Mouse (Mus musculus): ENCODE results near the gene Hbb-bt. TPM values are rescaled to one million over a fixed set of nuclear protein-coding genes. Genes with fewer than 3 reads are reported as not detected.
"Not testable (repeated sequence)": the region's sequence is repeated elsewhere in the genome, so short reads cannot be mapped to it uniquely, and the experiment has no call there.

Gene Hbb-bt
- total RNA-seq (2014; fragmentation: Nextera tagmentation), result not detected in 2 replicates
- not detected in 2 replicates for total RNA-seq (2017)

- no peak for ATAC-seq (replicated peaks; ENCODE audit: poor library complexity, severe bottlenecking)
These were observed at the start of gene Hbb-bt for GRCm38 (mm10) chr7:103813766-103814165. Gene Hbb-bt, minus strand, starts transcription at chr7:103813996.

- ATAC-seq (replicated peaks; ENCODE audit: poor library complexity, severe bottlenecking), result peak; percentile 75
These were observed 47.7 kb upstream of the Hbb-bt start for GRCm38 (mm10) chr7:103861531-103861930.

- ATAC-seq (replicated peaks; ENCODE audit: poor library complexity, severe bottlenecking), result peak; percentile 98
These were observed 47.1 kb upstream of the Hbb-bt start for GRCm38 (mm10) chr7:103860855-103861254.

- ATAC-seq (replicated peaks; ENCODE audit: poor library complexity, severe bottlenecking), result no peak
These were observed 45.3 kb upstream of the Hbb-bt start for GRCm38 (mm10) chr7:103859076-103859475.

GRCm38 (mm10) chr7:103854669-103855068 is 40.9 kb upstream of the Hbb-bt start:
- no peak for ATAC-seq (replicated peaks; ENCODE audit: poor library complexity, severe bottlenecking)

GRCm38 (mm10) chr7:103853090-103853489 is 39.3 kb upstream of the Hbb-bt start, which contains the start of gene Hbb-y:
Gene Hbb-y, minus strand, starts transcription at chr7:103853216.
- ATAC-seq (replicated peaks; ENCODE audit: poor library complexity, severe bottlenecking), result no peak

GRCm38 (mm10) chr7:103844525-103845325 is 30.9 kb upstream of the Hbb-bt start:
- no peak for ATAC-seq (replicated peaks; ENCODE audit: poor library complexity, severe bottlenecking)

- no peak for ATAC-seq (replicated peaks; ENCODE audit: poor library complexity, severe bottlenecking)
These were observed 29.2 kb upstream of the Hbb-bt start, which contains the start of gene Hbb-bh1 for GRCm38 (mm10) chr7:103843034-103843433. Gene Hbb-bh1, minus strand, starts transcription at chr7:103843164.

- ATAC-seq (replicated peaks; ENCODE audit: poor library complexity, severe bottlenecking), result no peak
These were observed 26.5 kb upstream of the Hbb-bt start, which contains the start of gene Hbb-bh2 for GRCm38 (mm10) chr7:103840268-103840667. Gene Hbb-bh2, minus strand, starts transcription at chr7:103840520.

- no peak for ATAC-seq (replicated peaks; ENCODE audit: poor library complexity, severe bottlenecking)
These were observed 14.0 kb upstream of the Hbb-bt start, which contains the start of gene Hbb-bs for GRCm38 (mm10) chr7:103827808-103828207. Gene Hbb-bs, minus strand, starts transcription at chr7:103828096.

- peak; percentile 99 for ATAC-seq (replicated peaks; ENCODE audit: poor library complexity, severe bottlenecking)
These were observed 13.3 kb upstream of the Hbb-bt start for GRCm38 (mm10) chr7:103827139-103827538.

GRCm38 (mm10) chr7:103826255-103826887 is 12.6 kb upstream of the Hbb-bt start:
- ATAC-seq (replicated peaks; ENCODE audit: poor library complexity, severe bottlenecking), result no peak

- ATAC-seq (replicated peaks; ENCODE audit: poor library complexity, severe bottlenecking), result no peak
These were observed 11.9 kb upstream of the Hbb-bt start for GRCm38 (mm10) chr7:103825536-103826254.

- ATAC-seq (replicated peaks; ENCODE audit: poor library complexity, severe bottlenecking), result no peak
These were observed 10.8 kb upstream of the Hbb-bt start for GRCm38 (mm10) chr7:103824597-103824996.

GRCm38 (mm10) chr7:103815085-103815484 is 1.3 kb upstream of the Hbb-bt start:
- ATAC-seq (replicated peaks; ENCODE audit: poor library complexity, severe bottlenecking), result not testable (repeated sequence)

GRCm38 (mm10) chr7:103813152-103813551 is 644 bp downstream of the Hbb-bt start:
- ATAC-seq (replicated peaks; ENCODE audit: poor library complexity, severe bottlenecking), result peak; percentile 90

- ATAC-seq (replicated peaks; ENCODE audit: poor library complexity, severe bottlenecking), result peak; percentile 81
These were observed 1.6 kb downstream of the Hbb-bt start for GRCm38 (mm10) chr7:103812174-103812573.

GRCm38 (mm10) chr7:103811223-103811845 is 2.5 kb downstream of the Hbb-bt start:
- no peak for ATAC-seq (replicated peaks; ENCODE audit: poor library complexity, severe bottlenecking)

GRCm38 (mm10) chr7:103810746-103811145 is 3.0 kb downstream of the Hbb-bt start:
- ATAC-seq (replicated peaks; ENCODE audit: poor library complexity, severe bottlenecking), result no peak

GRCm38 (mm10) chr7:103810296-103810695 is 3.5 kb downstream of the Hbb-bt start:
- ATAC-seq (replicated peaks; ENCODE audit: poor library complexity, severe bottlenecking), result no peak
